Mouse (Mus musculus) midbrain, embryonic 15.5 days (tissue): ENCODE measurements around the gene 6430628N08Rik. TPM values are rescaled to one million over a fixed set of nuclear protein-coding genes. Genes with fewer than 3 reads are reported as not detected.

Experiments
- ATAC-seq: fragments of 200-750 bp; cut with Nextera tagmentation; replicated peaks from 2 replicates; pipeline ENCODE4 v1.8.0; 2017; ENCODE audit warnings: moderate TSS enrichment
- H3K27ac ChIP-seq: fragments of 300-500 bp; sonication (generic); 2 replicates; pipeline ENCODE4 v1.5.1; 2015; ENCODE audit warnings: mild to moderate bottlenecking, inconsistent platforms
- H3K27me3 ChIP-seq: fragments of 300-500 bp; sonication (generic); replicated peaks from 2 replicates; pipeline ENCODE4 v1.6.1; 2015; ENCODE audit warnings: inconsistent platforms
- H3K36me3 ChIP-seq: fragments of 300-500 bp; sonication (generic); replicated peaks from 2 replicates; pipeline ENCODE4 v1.6.1; 2015; ENCODE audit warnings: inconsistent platforms
- H3K4me1 ChIP-seq: fragments of 300-500 bp; sonication (generic); 2 replicates; pipeline ENCODE4 v1.6.1; 2015; ENCODE audit warnings: inconsistent platforms
- H3K4me2 ChIP-seq: fragments of 300-500 bp; sonication (generic); 2 replicates; pipeline ENCODE4 v1.6.1; 2015; ENCODE audit warnings: inconsistent platforms, mild to moderate bottlenecking, moderate library complexity
- H3K4me3 ChIP-seq: fragments of 300-500 bp; sonication (generic); 2 replicates; pipeline ENCODE4 v1.5.1; 2015; ENCODE audit warnings: mild to moderate bottlenecking, inconsistent platforms
- H3K9ac ChIP-seq: fragments of 300-500 bp; sonication (generic); 2 replicates; pipeline ENCODE4 v1.6.1; 2015; ENCODE audit warnings: mild to moderate bottlenecking, inconsistent platforms
- H3K9me3 ChIP-seq: fragments of 300-500 bp; sonication (generic); 2 replicates; pipeline ENCODE4 v1.6.1; 2016; ENCODE audit warnings: inconsistent platforms
- WGBS: fragments of 180-500 bp; shearing (Covaris S2); methylation state at CpG from one replicate; pipeline ENCODE4 v1.1.7; 2015; ENCODE audit warnings: mixed read lengths; 5-methylcytosine and 5-hydroxymethylcytosine counted together
- polyA plus RNA-seq: library from polyadenylated mRNA; unstranded; fragments of >200 nt; fragmentation: Nextera tagmentation; extraction: Ambion mirVana; gene quantifications from 2 replicates; pipeline ENCODE4 v1.2.1, GENCODE M21; 2015

Gene 6430628N08Rik
- polyA plus RNA-seq, 1 experiment from 2014 or later: 0.27 TPM

DNA sequence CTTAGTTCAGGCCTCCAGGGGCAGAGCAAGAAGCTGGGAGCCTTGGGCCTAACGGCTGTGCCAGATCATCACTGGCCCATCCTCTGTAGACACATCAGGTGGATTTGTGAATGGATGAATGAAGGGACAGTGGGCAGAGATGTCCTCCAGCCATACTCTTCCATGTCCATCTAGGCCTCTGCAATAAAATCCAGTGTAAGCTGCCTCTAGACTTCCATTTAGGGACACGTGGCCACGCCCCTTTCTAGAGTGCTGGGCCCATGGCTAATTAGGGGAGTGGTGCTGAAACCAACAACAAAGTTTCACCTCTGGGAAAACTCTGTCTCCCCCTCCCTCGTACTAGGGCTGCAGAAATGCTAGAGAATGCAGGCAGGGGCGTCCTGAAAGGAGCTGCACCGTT lies 399 bp upstream of the 6430628N08Rik start:
- Histone ChIP-seq H3K4me3 (peak overlapping the region; percentile 32), H3K9me3 (no peaks in the 10 kb centered on the region), H3K36me3 (no peaks in the 10 kb centered on the region), H3K4me2 (peak overlapping the region; percentile 63), H3K27me3 (peaks cover 27% of the 10 kb centered on the region), H3K27ac (no peak overlapping the region), H3K4me1 (peaks cover 15% of the 10 kb centered on the region), H3K9ac (no peak overlapping the region)
- 16% methylated on average over 6 of the region's 6 CpGs for WGBS
- ATAC-seq: 0 out of 2 replicates have a peak, but pooled peaks have one; percentile 4

DNA sequence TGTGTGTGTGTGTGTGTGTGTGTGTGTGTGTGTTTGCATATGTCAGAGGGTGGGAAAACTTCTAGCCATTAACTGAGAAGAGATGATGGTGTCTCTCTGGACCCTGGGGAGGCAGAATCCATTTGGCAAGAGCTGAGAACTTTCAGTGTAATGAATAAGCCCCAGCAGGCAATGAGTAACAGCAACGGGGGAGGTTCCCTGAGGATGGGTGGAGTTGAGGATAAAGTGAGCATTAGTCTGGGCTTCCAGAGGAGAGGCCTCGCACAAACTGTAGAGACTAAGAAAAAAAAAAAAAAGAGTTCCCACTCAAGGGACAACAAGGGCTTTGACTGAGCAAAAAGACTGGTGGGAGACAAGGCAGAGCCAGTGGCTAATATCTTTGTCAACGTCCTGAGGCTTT lies 3.8 kb downstream of the 6430628N08Rik start:
- no peaks in the 10 kb centered on the region for H3K9me3 ChIP-seq
- no peak overlapping the region for H3K27ac ChIP-seq
- peaks cover 17% of the 10 kb centered on the region for H3K4me1 ChIP-seq
- no peaks in the 10 kb centered on the region for H3K36me3 ChIP-seq
- H3K4me2 ChIP-seq: no peak overlapping the region
- H3K27me3 ChIP-seq: peaks cover 67% of the 10 kb centered on the region
- no peak overlapping the region for H3K9ac ChIP-seq
- 11% methylated on average over 3 of the region's 3 CpGs for WGBS
- no peak overlapping the region for H3K4me3 ChIP-seq
- ATAC-seq: no peak

DNA sequence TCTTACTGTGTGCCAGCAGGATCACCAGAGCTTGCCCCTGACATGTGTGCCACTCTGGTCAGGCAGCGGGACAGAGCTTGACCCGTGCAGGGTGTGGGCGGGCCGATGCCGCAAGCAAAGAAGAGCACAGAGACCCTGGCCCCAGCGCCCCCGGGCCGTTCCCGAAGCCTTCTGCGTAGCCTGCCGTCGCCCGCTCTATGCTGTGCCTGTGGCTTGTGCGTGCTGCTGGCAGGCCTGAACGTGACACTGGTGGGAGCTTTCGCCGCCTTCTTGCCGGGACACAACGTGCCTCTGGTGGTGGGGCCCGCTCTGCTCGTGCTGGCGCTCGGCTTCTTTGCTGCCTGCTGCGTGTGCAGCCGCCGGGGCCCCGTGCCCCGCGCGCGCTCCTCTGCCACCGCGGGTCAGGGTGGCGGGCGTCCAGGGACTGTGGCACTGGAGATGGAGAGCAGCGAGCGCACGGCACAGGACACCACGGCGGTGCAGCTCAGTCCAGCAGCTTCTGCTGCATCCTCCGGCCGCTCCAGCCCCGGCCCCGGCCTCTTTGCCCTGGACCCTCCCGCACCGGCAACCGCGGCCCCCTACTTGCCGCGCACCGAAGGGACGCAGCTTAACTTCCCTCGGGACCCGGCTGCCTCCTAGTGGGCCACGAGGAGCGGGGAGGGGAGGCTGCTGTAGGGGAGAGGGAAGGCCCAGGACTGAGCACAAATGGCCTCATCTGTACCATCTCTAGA lies 7.6 kb downstream of the 6430628N08Rik start:
- Histone ChIP-seq H3K4me3 (peak overlapping the region; percentile 41), H3K27me3 (peaks cover 66% of the 10 kb centered on the region), H3K36me3 (no peaks in the 10 kb centered on the region), H3K27ac (no peak overlapping the region), H3K4me1 (peaks cover 7% of the 10 kb centered on the region), H3K9me3 (no peaks in the 10 kb centered on the region), H3K4me2 (peak overlapping the region; percentile 82), H3K9ac (peak overlapping the region; percentile 37)
- 1% methylated on average over 56 of the region's 56 CpGs for WGBS
- ATAC-seq: peak; percentile 62

DNA sequence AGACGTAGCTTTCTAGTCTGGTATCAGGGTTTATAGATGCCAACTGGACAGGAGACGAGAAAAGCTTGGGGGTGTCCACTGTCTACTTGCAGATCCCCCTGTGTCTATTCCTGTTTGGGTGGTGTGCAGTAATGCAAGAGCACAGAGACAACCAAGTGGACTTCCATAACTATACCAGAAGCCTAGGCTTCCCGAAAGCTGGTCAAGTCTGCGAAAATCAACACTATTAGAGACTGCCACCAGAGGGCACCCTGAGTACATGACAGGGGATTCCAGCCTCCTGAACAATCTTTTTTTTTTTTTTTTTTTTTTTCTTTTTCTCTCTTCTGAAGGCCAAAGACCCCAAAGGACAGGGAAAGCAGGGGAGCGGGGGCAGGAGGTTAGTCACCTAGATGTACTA lies 12.4 kb downstream of the 6430628N08Rik start:
- H3K4me2 ChIP-seq: no peak overlapping the region
- H3K36me3 ChIP-seq: no peaks in the 10 kb centered on the region
- no peak overlapping the region for H3K4me3 ChIP-seq
- H3K9me3 ChIP-seq: no peaks in the 10 kb centered on the region
- H3K27ac ChIP-seq: no peak overlapping the region
- H3K4me1 ChIP-seq: peaks cover 21% of the 10 kb centered on the region
- no peak overlapping the region for H3K9ac ChIP-seq
- ATAC-seq: 0 out of 2 replicates have a peak, but pooled peaks have one; percentile 5
- peaks cover 66% of the 10 kb centered on the region for H3K27me3 ChIP-seq
- 19% methylated on average over 5 of the region's 5 CpGs for WGBS

GRCm38 (mm10) chr4:115904375-115904774 lies 13.9 kb downstream of the 6430628N08Rik start:
- Histone ChIP-seq H3K9ac (no peak overlapping the region), H3K36me3 (no peaks in the 10 kb centered on the region), H3K4me2 (no peak overlapping the region), H3K4me3 (no peak overlapping the region), H3K27ac (no peak overlapping the region), H3K27me3 (peaks cover 57% of the 10 kb centered on the region), H3K9me3 (no peaks in the 10 kb centered on the region), H3K4me1 (peaks cover 26% of the 10 kb centered on the region)
- ATAC-seq: no peak
- 6% methylated on average over 12 of the region's 12 CpGs for WGBS

- H3K4me2 ChIP-seq: no peak overlapping the region
- 0 out of 2 replicates have a peak, but pooled peaks have one; percentile 31 for ATAC-seq
- H3K36me3 ChIP-seq: no peaks in the 10 kb centered on the region
- H3K9ac ChIP-seq: no peak overlapping the region
- WGBS: 3% methylated on average over 7 of the region's 7 CpGs
- H3K27ac ChIP-seq: no peak overlapping the region
- peaks cover 48% of the 10 kb centered on the region for H3K27me3 ChIP-seq
- H3K4me3 ChIP-seq: no peak overlapping the region
- H3K4me1 ChIP-seq: peaks cover 26% of the 10 kb centered on the region
- H3K9me3 ChIP-seq: no peaks in the 10 kb centered on the region; the same call in 1 of the 2 replicates
Observed at GRCm38 (mm10) chr4:115905701-115906100, 15.2 kb downstream of the 6430628N08Rik start.

DNA sequence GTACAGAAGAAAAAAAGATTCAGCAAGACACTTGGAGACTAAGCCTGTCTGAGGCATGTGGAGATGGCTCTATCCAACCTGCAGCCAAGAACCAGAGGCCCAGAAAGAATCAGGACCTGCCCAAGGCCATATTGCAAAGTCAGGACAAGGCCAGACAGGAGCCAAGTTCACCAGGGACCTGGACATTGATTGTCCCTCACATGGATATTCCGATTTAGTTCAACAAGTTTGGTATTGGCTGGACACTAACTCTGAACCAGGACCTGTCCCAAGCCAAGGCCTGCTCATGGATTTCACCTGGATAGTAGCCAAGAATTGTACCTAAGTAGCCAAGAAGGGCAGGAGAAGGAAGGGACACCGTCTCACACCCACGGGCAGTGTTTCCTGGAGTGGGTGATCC lies 16.3 kb downstream of the 6430628N08Rik start:
- Histone ChIP-seq H3K4me3 (no peak overlapping the region), H3K9ac (no peak overlapping the region), H3K4me1 (peaks cover 26% of the 10 kb centered on the region), H3K4me2 (no peak overlapping the region), H3K9me3 (no peaks in the 10 kb centered on the region; the same call in 1 of the 2 replicates), H3K27ac (no peak overlapping the region), H3K36me3 (no peaks in the 10 kb centered on the region), H3K27me3 (peaks cover 41% of the 10 kb centered on the region)
- 83% methylated on average over 3 of the region's 3 CpGs for WGBS
- no peak for ATAC-seq

DNA sequence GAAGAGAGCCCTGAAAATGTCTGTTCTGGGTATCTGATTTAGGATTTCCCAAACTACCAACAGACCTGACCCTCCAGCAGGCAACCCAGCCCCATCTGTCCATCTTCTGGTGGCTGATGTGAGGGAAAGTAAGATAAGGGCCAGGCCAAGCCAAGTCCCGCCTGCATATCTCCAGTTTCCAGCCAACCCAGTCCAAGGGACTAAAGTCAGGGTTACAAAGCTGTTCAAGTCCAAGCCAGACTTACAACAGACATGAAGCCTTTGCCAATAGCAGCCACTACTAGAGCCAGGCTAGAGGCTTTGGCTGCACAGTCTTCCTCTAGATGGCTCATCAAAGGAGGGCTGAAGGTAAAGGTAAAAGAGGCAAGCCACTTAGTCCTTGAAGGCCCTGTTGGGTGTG lies 17.5 kb downstream of the 6430628N08Rik start:
- WGBS: 69% methylated on average over 1 of the region's 1 CpGs
- no peak overlapping the region for H3K27ac ChIP-seq
- peaks cover 26% of the 10 kb centered on the region for H3K4me1 ChIP-seq
- H3K9ac ChIP-seq: no peak overlapping the region
- H3K9me3 ChIP-seq: no peaks in the 10 kb centered on the region; the same call in 1 of the 2 replicates
- H3K36me3 ChIP-seq: no peaks in the 10 kb centered on the region
- no peak overlapping the region for H3K4me3 ChIP-seq
- peaks cover 34% of the 10 kb centered on the region for H3K27me3 ChIP-seq
- H3K4me2 ChIP-seq: no peak overlapping the region
- no peak for ATAC-seq

DNA sequence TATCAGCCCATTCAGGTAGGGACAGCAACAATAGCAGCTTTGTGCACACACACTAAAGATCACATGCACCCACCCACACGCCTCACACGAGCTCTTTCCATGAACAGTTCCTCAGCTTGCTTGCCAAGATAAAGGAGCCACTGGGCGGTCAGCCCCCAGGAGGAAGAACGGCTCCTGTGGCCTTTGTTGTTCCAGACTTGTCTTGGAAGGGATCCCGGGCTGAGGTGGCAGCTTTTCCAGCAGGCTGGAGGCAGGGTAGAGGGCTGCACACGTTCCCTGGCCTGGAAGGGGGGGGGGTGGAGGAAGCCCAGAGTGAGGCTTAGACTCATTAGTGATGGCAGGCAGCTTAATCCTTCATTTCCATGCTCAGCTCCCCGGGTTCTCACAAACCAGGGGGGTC lies 18.2 kb downstream of the 6430628N08Rik start:
- Histone ChIP-seq H3K9me3 (no peaks in the 10 kb centered on the region; the same call in 1 of the 2 replicates), H3K4me1 (peaks cover 26% of the 10 kb centered on the region), H3K4me3 (no peak overlapping the region), H3K4me2 (no peak overlapping the region), H3K27me3 (peaks cover 29% of the 10 kb centered on the region), H3K36me3 (no peaks in the 10 kb centered on the region), H3K9ac (no peak overlapping the region), H3K27ac (no peak overlapping the region)
- ATAC-seq: peak; percentile 71
- 9% methylated on average over 7 of the region's 7 CpGs for WGBS

- H3K4me1 ChIP-seq: peaks cover 10% of the 10 kb centered on the region; the same call in 1 of the 2 replicates
- no peak for ATAC-seq
- H3K4me2 ChIP-seq: no peak overlapping the region
- H3K9me3 ChIP-seq: no peaks in the 10 kb centered on the region; the same call in 1 of the 2 replicates
- H3K9ac ChIP-seq: no peak overlapping the region
- no peak overlapping the region for H3K27ac ChIP-seq
- whole genome bisulfite sequencing: 7% methylated on average over 4 of the region's 4 CpGs
- H3K4me3 ChIP-seq: no peak overlapping the region
- no peaks in the 10 kb centered on the region for H3K36me3 ChIP-seq
- peaks cover 14% of the 10 kb centered on the region for H3K27me3 ChIP-seq
Observed at GRCm38 (mm10) chr4:115911586-115911985, 21.1 kb downstream of the 6430628N08Rik start.

DNA sequence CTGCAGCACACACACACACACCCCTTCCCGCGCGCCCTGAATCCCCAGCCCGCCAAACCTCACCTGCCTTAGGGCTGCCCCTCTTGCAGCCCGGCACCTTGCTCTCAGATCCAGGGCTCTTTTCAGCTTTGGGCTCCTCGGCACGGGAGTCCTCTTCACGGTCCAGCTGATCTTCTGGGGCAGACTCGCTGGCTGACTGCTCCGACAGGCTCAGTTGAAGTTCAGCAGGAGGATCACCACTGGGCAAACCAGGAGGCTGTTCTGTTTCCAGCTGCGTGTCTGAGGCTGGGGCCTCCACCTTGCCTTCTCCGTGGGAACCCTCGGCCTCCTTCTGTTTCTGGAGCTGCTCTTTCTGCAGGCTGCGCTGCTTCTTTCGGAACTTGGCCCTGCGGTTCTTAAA lies 29.4 kb downstream of the 6430628N08Rik start:
- no peak for ATAC-seq
- Histone ChIP-seq H3K27me3 (peaks cover 8% of the 10 kb centered on the region), H3K27ac (no peak overlapping the region), H3K4me1 (no peaks in the 10 kb centered on the region), H3K4me3 (no peak overlapping the region), H3K4me2 (no peak overlapping the region), H3K9ac (no peak overlapping the region), H3K9me3 (no peaks in the 10 kb centered on the region), H3K36me3 (no peaks in the 10 kb centered on the region)
- WGBS: 72% methylated on average over 16 of the region's 16 CpGs

- H3K9me3 ChIP-seq: no peaks in the 10 kb centered on the region
- H3K9ac ChIP-seq: no peak overlapping the region
- no peaks in the 10 kb centered on the region for H3K4me1 ChIP-seq
- H3K36me3 ChIP-seq: no peaks in the 10 kb centered on the region
- no peak overlapping the region for H3K4me2 ChIP-seq
- H3K27me3 ChIP-seq: peaks cover 9% of the 10 kb centered on the region
- ATAC-seq: no peak
- H3K27ac ChIP-seq: no peak overlapping the region
- H3K4me3 ChIP-seq: no peak overlapping the region
- 94% methylated on average over 5 of the region's 5 CpGs for WGBS
Observed at GRCm38 (mm10) chr4:115922688-115923087, 32.2 kb downstream of the 6430628N08Rik start.
